Mouse (Mus musculus) adrenal gland, adult (tissue): ENCODE results near the gene Cd300c.
"Not testable (repeated sequence)": the region's sequence is repeated elsewhere in the genome, so short reads cannot be mapped to it uniquely, and the experiment has no call there.

Experiments used
- DNase-seq, 2 experiments: peaks; one replicate each; pipeline ENCODE4 v3.0.0; 2022 to 2023; ENCODE audit warnings: low spot score in 1 of 2; ENCODE audit not compliant: inconsistent age in 2 of 2

Cd300c gene

GRCm38 (mm10) chr11:114968752-114969207 is at the start of gene Cd300c:
Gene Cd300c (minus strand): TSS chr11:114969157.
- no peak for DNase-seq

GRCm38 (mm10) chr11:115016093-115016492 is 47.1 kb upstream of the Cd300c start, which contains the start of gene Cd300ld2:
Gene Cd300ld2 (minus strand): TSS chr11:115016193.
- not testable (repeated sequence) for DNase-seq

GRCm38 (mm10) chr11:115004070-115004469 is 35.1 kb upstream of the Cd300c start:
- DNase-seq, result peak in 1 of 2 experiments; percentile 19

- DNase-seq, result peak in 1 of 2 experiments; percentile 30
Measured at GRCm38 (mm10) chr11:115001474-115002040, 32.6 kb upstream of the Cd300c start, which contains the start of gene Cd300c2. Gene Cd300c2 (minus strand): TSS chr11:115001880.

- no peak for DNase-seq
Measured at GRCm38 (mm10) chr11:114989793-114990192, 20.8 kb upstream of the Cd300c start, which contains the start of gene Cd300ld. Gene Cd300ld (minus strand): TSS chr11:114989922.

GRCm38 (mm10) chr11:114981866-114982265 is 12.9 kb upstream of the Cd300c start:
- DNase-seq, result no peak

GRCm38 (mm10) chr11:114972726-114973125 is 3.8 kb upstream of the Cd300c start:
- no peak for DNase-seq

GRCm38 (mm10) chr11:114965182-114965828 is 3.7 kb downstream of the Cd300c start:
- peak; percentile 18 to 60 for DNase-seq

GRCm38 (mm10) chr11:114960369-114960768 is 8.6 kb downstream of the Cd300c start:
- DNase-seq, result peak in 1 of 2 experiments; percentile 24

- DNase-seq, result peak in 1 of 2 experiments; percentile 29
Measured at GRCm38 (mm10) chr11:114934144-114934543, 34.8 kb downstream of the Cd300c start, which contains the start of gene Cd300lb. Gene Cd300lb (minus strand): TSS chr11:114934386.

- no peak for DNase-seq
Measured at GRCm38 (mm10) chr11:114933591-114933990, 35.4 kb downstream of the Cd300c start.

- no peak for DNase-seq
Measured at GRCm38 (mm10) chr11:114931041-114931440, 37.9 kb downstream of the Cd300c start.

- no peak for DNase-seq
Measured at GRCm38 (mm10) chr11:114929581-114929980, 39.4 kb downstream of the Cd300c start.

GRCm38 (mm10) chr11:114923961-114924360 is 45.0 kb downstream of the Cd300c start:
- DNase-seq, result peak in 1 of 2 experiments; percentile 56

GRCm38 (mm10) chr11:114922439-114922838 is 46.5 kb downstream of the Cd300c start:
- DNase-seq, result no peak

GRCm38 (mm10) chr11:114917120-114917519 is 51.8 kb downstream of the Cd300c start:
- DNase-seq, result no peak

- DNase-seq, result no peak
Measured at GRCm38 (mm10) chr11:114914978-114915377, 54.0 kb downstream of the Cd300c start.

GRCm38 (mm10) chr11:114912847-114913246 is 56.1 kb downstream of the Cd300c start:
- DNase-seq, result peak; percentile 71 to 90

GRCm38 (mm10) chr11:114909538-114909937 is 59.4 kb downstream of the Cd300c start:
- DNase-seq, result not testable (repeated sequence)

- peak in 1 of 2 experiments; percentile 9 for DNase-seq
Measured at GRCm38 (mm10) chr11:114908086-114908485, 60.9 kb downstream of the Cd300c start.

GRCm38 (mm10) chr11:114907567-114907966 is 61.4 kb downstream of the Cd300c start:
- peak; percentile 70 to 83 for DNase-seq
